Mouse (Mus musculus) embryo, embryonic 11 days (tissue): ENCODE results near the gene Efhd1.

Experiments
- DNase-seq: peaks from one replicate; pipeline ENCODE4 v3.0.0-alpha.2; 2015

The Efhd1 gene

DNA sequence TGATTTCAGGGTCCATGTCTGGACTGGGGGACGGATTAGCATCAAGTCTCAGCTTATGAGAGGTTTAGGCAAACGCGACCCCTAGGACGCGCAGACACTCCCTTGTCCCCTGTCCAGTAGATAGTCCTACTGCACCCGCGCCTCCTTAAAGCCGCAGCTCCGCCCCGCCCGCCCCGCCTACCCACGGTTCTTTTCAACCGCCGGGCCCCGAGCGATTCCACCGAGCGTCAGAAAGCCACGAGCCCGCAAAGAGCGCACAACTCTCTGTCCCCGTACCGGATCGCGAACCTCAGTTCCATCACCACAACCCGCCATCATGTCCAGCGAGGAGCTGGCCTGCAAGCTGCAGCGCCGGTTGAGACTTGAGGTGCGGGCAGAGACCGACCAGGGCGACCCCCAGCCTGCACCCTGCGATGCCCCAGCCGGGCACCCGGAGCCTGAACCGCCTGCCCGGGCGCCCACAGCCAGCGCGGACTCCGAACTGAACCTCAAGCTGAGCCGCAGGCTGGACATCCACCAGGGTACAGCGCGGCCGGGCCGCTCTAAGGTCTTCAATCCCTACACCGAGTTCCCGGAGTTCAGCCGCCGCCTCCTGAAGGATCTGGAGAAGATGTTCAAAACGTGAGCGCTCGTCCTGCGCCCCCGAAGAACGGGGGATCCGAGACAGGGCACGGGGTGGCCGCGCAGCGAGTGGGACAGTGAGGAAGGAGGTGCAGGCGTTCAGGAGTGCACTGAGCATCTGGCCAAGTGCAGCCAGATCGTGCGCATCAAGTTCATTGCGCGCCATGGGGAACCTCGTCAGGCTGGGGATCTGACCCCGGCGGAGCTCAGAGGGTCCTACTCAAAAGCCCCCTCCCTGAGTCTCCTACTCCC, at the start of gene Efhd1:
Gene Efhd1 (plus strand): TSS at position 230 of the 873 bp plus-strand sequence.
- peak; percentile 64 for DNase-seq

DNA sequence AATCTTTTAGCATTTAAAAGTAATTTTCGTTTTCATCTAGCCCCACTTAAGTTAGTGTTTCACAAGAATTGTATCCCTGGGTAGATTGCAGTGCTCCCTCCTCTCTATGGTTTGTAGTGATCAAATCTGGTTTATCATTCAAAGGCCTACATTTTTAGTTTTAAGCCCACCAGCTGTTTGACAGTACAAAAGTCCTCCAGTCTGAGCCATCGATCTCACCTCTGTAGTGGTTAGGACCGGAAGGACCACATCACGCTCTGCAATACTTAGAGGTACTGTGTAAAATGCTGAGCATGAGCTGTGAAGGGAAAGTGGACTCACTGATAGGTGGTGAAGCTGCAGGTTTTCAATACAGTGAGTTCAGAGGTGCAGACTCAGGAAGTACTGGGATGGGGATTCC, 49.4 kb upstream of the Efhd1 start:
- DNase-seq = no peak

DNA sequence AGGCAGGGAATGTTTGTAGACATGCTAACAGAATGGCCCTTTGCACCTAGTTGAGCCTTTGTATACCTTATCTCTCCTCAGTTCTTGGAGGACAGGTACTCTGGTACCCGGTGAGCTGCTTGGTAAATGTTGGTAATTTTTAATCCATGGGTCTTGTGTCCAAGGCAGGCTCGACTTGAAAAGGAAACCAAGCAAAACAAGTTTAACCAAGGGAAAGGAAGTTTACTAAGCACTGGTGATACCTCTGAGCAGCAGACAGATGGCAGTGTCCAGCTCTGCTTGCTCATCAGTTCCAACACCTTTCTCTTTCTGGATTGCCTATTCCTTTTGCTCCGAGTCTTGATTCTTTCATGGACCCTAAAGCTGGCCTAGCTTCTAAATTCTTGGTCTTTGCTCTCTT, 46.2 kb upstream of the Efhd1 start:
- no peak for DNase-seq

DNA sequence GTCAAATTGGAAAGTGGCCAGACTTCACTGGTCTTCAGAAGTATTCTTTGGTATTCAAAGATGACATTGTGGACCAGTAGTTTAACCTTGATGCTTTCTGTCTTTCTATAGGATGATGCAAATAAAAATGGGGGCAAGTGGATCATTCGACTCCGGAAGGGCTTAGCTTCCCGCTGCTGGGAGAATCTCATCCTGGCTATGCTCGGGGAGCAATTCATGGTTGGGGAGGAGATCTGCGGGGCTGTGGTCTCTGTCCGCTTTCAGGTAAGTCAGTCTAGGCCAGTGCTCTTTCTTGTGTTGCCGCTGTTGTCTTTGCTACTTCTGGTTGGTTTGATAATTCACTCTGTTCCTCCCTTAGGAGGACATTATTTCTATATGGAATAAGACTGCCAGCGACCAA, 38.4 kb upstream of the Efhd1 start:
- DNase-seq = no peak

DNA sequence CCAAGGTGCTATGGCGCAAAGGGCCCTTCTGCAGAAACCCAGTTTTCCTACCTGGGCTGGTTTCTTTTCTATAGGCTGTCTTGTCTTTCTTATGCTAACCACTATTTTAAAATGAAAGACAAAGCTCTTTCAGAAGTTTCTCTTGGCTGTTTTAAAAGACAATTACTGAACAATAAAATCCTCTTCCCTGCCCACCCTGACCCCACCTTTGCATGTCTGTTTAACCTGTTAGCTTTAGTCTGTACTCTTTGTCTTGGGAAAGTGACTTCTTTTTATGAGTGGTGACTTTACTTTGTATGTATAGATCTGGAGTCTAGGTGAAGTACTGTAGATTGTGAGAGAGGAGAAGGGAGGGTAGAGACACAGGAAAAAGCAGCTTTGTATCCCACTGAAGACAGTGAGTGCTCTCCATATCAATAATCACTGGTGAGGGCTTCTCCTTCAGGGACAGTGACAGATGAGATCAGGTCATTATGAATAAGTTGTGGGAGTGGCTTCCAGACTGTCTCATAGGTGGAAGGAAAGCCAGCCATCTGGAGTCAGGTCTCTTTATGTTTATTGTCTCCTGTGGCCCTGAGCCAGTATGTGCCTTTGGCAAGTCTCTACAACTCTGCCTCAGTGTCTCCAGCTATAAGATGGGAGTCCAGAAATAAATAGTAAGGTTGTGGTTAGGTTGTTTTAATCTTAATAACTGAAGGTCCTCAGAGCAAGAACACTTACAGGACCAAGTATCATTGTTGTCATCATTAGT, 37.6 kb upstream of the Efhd1 start:
- no peak for DNase-seq

DNA sequence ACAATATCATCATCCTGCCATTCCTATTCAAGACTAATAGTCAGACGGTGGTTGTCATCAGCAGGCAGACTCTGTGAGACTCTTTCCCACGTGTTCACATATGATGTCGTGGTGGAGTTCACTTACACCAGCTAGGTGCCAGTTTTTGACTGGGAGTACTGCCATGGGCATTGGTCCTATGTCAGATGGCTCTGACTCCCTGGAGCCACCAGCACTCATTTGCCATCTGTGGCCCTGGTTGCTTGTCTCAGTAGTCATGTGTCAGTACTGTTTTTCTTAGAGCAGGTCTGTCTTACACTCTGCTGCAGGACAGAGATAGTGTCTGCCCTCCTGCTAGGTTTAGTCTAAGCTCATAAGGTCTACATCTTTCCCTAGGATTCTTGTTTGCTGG, 37.0 kb upstream of the Efhd1 start:
- DNase-seq = no peak

DNA sequence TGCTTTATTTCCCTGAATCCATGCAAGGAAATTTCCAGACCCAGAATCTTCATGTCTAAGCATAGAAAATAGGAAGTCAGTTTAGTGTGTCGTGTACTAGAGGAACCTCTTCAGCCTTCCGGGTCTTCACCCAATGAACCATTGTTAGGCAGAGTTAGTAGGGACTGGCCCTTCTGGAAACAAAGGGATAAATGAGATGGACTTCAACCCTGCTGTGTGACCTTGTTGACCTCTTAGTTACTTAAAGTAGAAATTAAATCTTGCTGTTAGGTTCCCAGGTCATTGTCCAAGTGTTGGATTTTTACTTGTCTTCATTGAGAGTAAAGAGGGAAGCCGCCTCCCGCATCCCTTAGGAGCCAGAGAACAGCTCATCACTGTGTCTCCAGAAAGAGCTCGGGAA, 33.6 kb upstream of the Efhd1 start:
- DNase-seq = no peak

DNA sequence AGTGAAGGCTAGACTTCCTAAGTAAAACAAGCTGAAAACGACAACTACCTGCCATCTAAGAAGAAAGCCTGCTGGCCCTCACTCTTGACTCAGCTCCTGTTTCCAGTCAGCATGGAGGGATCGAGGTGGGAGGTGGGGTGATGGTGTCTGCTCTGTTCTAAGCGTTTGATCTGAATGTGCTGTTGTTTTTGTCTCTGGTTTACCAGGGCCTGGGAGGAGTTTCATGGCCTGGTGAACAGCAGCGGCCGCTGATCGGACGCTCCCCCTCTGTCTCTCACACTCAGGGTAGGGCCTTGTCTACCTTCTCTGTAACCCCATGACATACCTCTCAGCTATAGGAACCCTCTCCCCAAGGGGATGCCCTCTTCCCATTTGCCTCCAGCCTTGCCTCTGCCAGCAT, 32.0 kb upstream of the Efhd1 start:
- DNase-seq = no peak

DNA sequence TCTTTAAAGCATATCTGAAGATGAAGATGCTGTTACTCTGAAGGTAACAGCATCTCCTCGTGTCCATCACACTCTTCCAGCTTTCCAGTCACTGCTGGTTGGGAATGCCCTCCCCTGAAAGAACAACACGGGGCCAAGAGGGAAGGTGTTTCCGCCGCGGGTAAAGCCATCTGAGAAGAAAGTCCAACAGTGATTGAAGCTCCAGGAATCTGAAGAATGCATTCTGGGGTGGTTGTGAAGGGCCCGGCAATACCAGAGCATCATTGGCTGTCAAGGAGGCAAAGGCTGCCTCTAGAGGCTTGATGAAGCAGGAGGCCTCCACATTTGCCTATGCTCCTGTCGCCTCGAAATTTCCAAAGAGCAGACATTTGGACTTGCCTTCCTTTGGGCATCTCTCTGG, 25.1 kb upstream of the Efhd1 start:
- DNase-seq = no peak

DNA sequence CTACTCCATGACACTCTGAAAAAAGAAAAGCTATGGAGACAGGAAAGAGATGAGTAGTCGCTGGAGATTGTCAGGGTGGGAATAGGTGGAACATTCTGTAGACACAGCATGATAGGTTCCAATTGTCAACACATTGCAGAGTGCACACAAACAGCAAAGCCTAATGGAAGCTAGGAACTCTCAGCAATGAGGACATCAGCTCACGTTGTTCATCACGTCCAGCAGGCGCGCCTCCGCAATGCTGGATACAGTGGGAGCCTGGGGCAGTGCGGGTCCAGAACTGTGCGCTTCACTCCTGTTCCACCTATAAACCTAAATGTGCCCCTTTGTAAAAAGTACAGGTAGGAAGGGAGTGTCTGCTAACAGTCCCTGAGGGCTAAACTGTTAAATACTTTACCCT, 21.1 kb upstream of the Efhd1 start:
- DNase-seq = no peak

DNA sequence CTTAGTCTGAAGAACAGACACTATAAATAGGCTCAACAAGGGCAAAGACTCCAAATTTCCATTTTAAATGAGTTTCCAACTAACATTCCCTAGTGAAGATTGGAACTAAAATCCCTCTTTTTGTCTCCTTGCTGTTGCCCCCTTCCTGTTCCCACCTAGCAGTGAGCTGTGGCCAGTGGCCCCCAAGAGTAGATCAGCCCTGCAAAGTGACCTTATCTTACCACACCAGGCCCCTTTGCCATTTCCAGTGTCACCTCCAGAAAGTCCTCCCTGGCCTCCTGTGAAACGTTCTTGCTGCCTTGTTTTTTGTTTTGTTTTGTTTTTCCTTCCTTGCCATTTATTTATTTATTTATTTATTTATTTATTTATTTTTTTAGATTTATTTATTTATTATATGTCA, 18.7 kb upstream of the Efhd1 start:
- DNase-seq = no peak

DNA sequence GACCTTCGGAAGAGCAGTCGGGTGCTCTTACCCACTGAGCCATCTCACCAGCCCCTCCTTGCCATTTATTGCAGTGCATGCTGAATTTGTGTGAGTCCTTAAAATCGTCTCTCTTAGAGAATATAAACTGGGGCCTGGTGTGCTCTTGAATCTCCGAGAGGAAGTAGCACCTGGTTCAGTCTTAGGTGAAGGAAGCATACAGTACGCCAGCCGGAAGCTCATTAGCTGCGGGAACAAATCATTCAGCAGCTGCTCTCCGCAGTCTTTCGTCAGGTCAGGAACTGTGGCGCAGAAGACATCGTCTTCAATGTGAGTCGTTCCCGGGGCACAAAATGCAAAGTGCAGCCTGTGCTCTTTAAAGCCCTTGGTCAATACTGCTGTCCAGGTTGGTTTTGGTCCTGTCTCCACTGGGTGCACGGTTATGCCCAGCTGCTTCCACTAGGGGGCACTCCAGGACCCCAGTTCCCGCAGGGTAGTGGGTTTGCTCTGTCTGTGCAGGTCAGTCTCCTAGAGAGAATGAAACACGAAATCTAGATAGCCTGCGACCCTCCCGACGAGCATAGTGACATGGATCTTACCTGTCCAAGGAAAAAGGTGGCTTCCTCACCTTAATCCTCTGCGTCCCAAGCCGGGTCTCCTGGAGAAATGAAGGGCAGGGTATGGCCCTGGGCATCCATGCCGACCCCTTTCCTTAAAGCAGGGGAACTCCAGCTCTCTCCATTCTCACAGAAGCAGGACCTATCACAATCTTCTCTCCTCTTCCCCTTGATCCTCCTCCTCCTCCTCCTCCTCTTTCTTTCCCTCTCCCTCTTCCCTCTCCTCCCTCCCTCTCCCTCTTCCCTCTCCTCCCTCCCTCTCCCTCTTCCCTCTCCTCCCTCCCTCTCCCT, 18.0 kb upstream of the Efhd1 start:
- peak; percentile 82 for DNase-seq

DNA sequence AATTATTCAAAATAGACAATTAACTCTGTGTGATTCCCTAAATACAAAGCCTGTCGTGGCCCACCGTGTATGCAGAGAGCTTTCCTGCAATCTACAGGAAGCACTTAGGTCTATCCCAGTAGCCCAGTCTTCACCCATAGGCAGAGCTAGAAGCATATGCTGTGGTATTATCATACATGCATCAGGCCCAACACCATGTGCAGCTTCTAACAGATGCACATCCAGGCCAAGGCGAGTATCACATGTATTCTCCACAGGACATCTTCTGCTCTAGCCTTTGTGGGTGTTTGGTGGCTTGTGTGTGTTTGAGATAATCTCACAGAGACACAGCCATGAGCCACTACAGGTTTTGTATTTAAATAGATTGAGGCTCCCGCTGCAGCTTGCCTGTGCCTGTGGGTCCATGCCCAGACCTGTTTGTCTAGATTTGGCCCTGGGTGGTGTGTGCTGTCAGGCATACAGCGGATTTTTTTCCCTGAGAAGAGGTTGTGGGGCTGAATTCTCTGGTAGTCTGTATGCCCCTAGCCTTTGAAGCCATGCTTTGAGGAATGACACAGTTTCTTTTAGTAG, 12.0 kb upstream of the Efhd1 start:
- DNase-seq = no peak

DNA sequence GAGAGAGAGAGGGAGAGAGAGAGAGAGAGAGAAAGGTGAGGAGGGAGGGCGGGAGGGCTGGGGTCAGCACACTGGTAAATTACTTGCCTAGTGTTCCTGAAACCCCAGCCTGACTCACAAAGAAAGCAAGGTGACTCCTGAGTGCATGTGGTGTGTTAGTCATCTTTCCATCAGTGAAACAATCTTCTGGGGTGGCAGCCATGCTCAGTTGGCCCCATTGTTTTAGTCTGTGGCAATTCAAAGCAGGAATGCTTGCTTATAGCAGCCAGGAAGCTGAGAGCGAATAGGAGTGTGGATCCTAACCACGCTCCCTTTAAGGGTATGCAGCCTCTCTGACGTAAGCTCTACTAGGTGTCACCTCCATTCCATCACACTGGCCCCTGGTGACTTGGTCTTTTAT, 9.0 kb upstream of the Efhd1 start:
- no peak for DNase-seq

DNA sequence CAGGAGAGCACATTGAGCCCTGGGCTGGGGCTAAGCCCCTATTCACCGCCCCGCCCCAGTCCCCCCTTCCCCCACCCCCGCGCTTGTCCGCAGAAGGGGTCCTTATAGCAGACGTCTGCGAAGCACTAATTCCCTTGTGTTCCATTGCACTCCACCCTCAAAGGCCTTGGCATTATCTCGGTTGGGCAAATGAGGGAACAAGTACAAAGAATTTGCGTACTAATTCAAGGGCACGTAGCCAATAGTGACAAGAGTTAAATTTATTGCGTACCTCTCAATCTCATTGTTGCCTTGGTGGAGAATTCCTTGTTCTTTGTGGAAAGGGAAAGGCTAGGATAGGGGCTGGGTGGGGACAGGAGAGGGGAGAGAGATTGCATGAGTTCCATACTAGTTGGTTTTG, 6.5 kb upstream of the Efhd1 start:
- DNase-seq = no peak

DNA sequence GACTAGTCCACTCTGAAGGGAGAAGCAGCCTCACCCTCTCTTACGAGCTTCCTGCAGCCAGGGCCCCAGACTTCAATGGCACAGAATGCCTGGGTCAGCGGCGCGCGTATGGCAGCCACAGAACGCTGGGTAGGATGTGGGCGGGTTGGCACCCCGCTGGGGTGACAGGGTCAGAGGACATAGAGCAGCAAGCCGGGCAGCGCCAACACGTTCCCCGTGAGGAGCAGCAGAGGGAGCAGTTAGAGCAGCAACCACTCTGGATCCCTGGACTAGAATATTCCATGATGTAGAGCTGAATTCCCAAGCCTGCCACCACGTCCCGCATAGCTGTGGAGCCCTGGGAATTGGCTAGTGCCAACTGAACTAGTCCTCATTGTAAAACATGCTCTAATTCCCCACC, 5.7 kb upstream of the Efhd1 start:
- DNase-seq = peak; percentile 34

DNA sequence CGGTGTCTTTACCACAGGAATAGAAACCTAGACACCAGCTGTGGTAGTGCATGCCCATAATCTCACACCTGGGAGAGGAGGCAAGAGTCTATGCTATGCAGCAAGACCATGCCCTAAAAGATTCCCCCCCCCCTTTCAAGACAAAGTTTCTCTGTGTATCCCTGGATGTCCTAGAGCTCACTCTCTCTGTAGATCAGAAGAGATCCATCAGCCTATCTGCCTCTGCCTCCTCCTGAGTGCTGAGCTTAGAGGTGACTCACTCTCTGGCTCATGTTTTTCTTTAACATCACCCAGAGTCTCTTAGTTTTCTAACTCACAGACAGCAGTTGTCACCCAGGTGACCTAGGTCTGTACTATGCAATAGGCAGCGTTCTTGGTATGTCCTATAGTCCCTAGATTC, 4.8 kb upstream of the Efhd1 start:
- DNase-seq = no peak

DNA sequence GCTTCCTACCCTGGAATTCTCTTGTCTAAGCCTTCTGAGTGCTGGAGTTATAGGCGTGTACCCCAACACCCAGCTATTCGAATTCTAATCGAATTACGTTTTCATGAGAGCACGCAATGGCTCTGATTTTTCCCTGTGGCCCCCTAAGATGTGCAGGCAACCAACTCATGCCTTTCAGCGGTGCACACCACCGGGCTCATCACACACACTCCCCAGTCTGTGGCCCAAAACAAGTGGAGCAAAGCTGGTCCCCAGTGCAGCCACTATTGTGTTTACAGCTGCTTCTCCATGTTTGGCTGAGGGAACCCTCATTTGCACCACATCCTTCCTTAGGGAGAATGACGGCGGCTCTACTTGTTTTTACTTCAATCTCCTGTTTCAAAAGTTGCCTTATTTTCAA, 906 bp upstream of the Efhd1 start:
- DNase-seq = peak; percentile 25

DNA sequence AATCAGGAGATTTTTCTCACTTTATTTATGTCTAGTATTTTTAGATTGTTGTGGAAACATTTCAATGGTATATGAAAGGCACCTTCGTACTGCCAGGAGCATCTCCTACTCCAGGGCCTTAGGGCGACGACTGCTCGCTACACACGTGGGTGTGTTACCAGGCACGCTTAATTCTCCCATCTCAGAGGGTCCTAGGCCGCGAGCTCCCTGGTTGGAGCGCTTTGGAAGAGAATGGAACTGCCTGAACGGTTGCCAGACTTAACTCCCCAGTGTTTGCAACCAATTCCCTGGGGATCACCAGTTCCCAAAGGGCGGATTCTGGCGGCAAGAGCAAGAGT, 398 bp upstream of the Efhd1 start:
- no peak for DNase-seq

DNA sequence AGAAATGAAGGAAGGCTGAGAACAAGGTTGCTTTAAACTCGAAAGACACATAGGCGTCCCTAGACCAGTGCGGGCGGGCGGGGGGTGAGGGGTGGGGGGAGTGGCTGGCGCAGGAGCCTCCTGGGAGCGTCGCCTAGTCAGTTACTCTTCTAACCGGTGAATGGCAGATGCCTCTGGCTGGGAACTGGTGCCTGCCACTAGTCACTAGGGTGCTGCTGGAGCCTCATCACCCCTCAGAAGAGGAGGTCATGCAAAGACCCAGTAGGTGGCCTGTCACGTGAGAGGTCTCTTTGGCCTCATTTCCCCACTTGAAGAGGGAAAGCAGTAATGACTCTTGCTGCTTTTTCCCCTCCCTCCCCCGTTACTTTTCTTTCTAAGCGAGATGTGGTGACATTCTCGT, 1.0 kb downstream of the Efhd1 start:
- peak; percentile 12 for DNase-seq

DNA sequence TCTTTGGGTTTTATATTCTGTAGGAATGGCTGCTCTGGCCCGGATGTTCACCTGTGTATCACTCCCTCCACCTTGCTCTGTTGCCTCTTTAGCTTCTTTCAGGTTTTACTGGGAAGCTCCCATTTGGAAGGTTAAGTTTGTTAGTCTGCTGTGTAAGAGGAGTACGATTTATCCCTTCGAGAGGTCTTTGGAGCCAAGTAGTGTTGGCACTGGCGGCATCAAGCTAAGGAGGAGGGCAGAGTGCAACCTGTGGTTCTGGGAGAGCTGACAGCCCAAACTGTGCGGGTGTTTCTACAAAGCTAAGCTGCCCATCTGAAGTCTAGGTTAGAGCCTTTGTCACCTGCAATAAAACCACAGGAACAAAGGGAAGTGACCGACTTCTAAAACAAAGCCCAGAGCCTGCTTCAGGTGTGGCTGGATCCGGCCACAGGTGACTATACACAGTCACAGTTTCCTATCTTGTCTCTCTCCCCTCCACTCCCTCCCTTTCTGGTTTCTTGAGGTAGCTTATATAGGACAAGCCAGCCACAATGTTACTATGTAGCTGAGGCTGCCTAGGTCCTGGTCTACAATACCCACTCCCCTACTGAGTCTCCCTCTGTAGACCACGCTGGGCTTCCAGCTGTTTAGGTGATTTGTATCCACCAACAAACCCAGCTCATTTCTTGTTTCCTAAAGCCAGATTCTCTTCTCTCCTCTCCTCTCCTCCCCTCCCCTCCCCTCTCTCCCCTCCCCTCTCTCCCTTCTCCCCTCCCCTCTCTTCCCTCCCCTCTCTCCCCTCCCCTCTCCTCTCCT, 2.3 kb downstream of the Efhd1 start:
- DNase-seq = no peak

DNA sequence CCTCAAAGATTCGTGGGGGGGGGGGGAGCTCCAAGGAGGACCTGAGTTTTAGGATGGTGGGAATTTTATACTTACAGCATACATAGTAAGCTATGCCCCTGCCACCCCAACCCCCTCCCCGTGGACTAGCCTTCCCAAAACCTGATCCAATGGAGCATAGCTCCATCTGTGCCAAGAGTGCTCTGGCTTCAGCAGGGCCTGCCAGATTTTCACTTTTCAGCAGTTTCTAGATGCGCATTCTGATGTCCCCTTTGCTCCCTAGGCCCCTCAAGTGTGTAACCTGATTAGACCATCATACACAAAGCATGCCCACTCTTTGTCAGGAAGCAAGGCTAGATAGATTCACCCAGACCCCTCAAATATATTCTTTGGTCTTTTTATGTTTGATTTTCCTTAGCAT, 6.0 kb downstream of the Efhd1 start:
- peak; percentile 14 for DNase-seq
